Mouse (Mus musculus) heart, postnatal 36 days (tissue): ENCODE results near the gene Zer1. TPM values are rescaled to one million over a fixed set of nuclear protein-coding genes. Genes with fewer than 3 reads are reported as not detected.
"Not testable (repeated sequence)": the region's sequence is repeated elsewhere in the genome, so short reads cannot be mapped to it uniquely, and the experiment has no call there.

Experiments used
- DNase-seq, 2 experiments: peaks; one replicate each; pipeline ENCODE4 v3.0.0; 2021 to 2022
- intact Hi-C: fragments of 180-260 bp; cut with DNase I; formaldehyde crosslinking; loops from one replicate; pipeline ENCODE4 v1.15.1; 2025
- total RNA-seq, 2 experiments: library from RNA; stranded (reverse); gene quantifications; 2 replicates each; pipeline ENCODE4 v1.2.3; 2021

Gene Zer1
- total RNA-seq, 2 experiments from 2014 or later, result 24.3 to 27.3 TPM

DNA sequence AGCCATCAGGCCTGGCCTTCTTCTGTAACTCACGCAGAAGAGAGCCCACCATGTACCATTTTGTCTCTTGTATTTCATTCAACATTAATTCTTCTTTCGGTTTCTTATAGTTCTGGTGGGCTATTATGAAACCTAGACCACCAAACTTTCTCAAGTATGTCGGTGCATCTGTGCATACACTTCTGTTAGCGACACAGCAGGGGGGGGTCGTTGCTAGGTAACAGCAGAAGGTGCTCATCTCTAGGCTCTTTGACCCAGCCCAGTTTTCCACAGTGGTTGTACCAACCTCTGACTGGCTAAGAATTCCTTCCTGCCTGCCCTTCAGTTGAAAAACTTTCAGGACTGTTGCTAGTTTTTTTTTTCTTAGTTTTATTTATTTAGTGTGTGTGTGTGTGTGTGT, 66.0 kb downstream of the Zer1 start:
- intact Hi-C loops, result no loop called here
- no peak for DNase-seq

DNA sequence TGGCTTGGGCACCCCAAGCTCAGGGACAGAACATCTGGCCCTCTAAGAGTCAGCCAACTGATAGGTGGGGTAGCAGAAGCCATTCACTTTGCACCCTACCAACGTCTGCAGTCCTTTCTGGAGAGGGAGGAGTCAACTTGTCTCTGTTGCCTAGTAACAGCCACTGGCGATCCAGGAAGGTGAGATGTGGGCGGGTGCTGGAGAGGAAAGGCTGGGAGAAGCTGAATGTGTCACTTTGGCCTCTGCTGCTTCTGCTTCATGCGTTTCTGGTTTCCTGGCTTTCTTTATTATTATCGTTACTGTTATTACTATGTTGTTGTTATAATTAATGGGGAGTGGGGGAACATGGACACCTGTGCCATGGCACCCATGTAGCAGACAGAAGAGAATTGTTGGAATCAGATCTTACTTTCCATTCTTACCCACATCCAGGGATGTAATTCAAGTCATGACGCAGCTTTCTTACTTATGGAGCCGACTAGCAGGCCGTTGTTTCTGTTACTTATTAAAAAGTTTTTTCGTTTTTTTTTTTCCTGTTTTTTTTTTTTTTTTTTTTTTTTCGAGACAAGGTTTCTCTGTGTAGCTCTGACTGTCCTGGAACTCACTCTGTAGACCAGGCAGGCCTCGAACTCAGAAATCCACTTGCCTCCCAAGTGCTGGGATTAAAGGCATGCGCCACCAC, 67.0 kb downstream of the Zer1 start, which contains the start of gene Set:
Gene Set, plus strand, starts transcription at position 156 of the 682 bp plus-strand sequence.
- intact Hi-C loops, result no loop called here
- DNase-seq, result no peak

DNA sequence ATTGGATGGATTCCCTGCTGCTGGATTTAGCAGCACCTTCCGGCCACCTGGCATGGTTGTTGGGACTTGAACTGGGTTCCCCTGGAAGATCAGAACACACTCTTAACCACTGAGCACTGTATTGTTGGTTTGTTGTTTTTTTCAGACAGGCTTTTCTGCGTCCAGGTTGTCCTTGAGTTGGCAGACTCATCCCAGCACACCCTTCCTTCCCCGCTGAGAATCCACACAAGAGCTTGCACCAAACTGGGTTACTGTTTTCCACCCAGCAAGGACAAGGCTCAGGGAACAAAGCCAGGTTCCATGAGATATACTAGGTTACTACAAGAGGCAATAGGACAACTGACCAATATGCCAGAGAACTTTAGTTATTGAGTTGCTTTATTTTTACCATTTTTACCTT, 67.6 kb downstream of the Zer1 start:
- intact Hi-C loops, result no loop called here
- no peak for DNase-seq

DNA sequence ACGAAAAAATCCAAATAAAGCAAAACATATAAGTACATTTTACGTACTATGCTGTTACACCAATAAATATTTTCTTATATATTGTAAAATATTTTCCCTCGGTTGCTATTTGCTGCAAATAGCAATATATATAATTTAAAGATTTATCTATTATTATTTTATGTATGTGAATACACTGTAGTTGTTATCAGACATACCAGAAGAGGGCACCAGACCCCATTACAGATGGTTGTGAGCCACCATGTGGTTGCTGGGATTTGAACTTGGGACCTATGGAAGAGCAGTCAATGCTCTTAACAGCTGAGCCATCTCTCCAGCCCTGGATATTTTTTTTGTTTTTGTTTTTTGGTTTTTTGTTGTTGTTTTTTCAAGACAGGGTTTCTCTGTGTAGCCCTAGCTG, 69.1 kb downstream of the Zer1 start:
- DNase-seq, intact Hi-C loops: not testable (repeated sequence)

DNA sequence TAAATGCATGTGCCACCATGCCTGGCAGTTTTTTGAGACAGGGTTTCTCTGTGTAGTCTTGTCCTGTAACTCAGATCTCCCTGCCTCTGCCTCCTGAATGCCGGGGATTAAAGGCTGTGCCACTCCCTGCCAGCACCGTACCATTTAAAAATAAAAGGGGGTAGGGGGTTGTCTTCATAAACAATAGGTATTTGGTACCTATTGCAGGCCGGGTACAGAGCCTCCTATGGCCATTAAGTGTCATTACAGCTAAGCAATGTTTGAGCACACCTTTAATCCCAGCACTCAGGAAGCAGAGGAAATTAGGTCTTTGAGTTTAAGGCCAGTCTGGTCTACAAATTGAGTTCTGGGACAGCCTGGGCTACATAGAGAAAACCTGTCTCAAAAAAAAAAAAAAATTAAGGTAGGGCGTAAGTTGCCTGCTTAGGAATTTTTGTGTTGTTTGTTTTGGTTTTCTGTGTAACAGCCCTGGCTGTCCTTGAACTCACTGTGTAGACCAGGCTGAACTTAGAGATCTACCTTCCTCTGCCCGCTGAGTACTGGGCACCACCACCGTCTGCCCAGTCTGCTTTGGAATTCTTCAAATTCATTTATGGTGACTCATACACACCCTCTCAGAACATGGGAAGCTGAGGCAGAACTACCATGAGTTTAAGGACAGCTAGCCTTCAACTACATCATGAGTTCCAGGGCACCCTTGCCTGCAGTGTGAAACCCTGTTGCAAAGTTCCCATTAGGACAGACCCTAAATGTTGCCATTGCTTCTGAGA, 72.2 kb downstream of the Zer1 start:
- no peak for DNase-seq
- intact Hi-C loops, result no loop called here

DNA sequence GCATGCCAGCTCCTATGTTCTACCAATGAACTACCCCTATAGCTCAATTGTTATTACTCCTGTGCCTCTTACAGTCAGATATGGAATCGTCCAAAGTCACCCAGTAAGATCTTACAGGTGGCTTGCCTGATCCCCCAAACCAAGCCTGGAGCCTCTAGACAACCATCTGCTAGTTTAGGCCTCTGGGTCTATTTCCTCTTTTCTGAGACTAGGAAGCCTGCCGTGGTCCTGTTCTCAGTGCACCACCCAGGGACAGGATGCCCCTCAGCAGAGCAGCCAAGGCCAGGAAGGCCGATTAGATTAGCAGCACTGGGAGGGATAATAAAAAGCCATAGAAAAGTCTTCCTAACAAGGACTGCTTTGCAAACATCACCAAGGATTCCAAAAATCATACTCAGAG, 74.6 kb downstream of the Zer1 start:
- no peak for DNase-seq
- intact Hi-C loops, result loop anchor here (2.0 kb wide), 1 partner anchor 13 kb away; no protein-coding TSS in a partner anchor

DNA sequence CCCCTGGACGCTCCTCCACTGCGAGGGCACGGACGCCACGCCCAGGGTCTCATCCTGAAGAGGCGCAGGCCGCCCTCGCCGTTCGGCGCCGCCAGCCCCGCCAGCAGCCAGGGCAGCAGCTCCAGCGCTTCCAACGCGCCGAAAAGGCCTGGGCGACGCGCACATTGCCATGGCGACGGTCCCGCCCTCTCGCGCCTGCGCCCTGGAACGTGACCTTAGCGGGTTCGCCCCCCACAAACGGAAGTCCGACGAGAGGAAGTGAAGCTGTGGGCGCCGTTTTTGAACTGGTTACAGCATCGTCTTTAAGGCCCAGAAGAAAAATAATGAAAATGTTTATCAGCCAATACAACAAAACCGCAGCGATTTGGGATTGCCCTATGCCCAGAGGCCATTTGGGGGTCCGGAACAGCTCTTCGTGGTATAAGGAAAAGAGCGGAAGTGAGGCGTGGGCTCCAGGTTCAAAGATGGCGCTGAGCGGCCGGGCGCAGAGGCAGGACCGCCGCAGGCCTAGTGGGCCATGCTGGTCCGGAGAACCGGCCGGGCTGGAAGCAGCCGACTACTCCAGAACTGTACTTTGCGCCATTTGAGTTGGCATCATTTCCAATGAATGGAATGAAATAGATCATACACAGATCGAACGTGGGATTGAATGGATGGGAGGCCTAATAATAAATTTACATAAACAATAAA, 75.5 kb downstream of the Zer1 start, which contains the start of gene Wdr34:
Gene Wdr34, minus strand, starts transcription at position 183 of the 690 bp plus-strand sequence.
- DNase-seq, result peak; percentile 99
- intact Hi-C loops, result loop anchor here (2.0 kb wide), 1 partner anchor 14 kb away; no protein-coding TSS in a partner anchor

DNA sequence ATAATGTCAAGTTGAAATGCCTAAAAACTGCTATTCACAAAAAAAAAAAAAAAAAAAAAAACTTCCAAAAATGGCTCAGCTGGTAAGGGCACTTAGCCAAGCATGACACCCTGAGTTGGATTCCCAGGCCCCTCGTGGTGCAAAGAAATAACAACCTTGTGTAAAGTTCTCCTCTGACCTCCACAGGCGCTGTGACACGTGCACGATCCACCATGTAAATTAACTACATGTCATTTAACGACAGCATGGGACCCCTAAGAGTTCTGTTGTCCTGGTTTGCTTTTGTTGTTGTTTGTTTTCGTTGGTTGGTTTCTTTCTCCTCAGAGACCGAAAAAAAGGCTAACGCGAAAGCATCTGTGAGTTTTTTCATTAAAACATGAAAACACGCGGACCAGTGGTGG, 76.3 kb downstream of the Zer1 start:
- no peak for DNase-seq
- intact Hi-C loops, result loop anchor here (2.0 kb wide), 1 partner anchor 15 kb away; no protein-coding TSS in a partner anchor

Other genes with a start within 250 kb of the Zer1 start
- gene Odf2, start 235.4 kb downstream of the Zer1 start, total RNA-seq, result 10 to 100 TPM; 24.0 to 29.7 TPM
- gene Gle1, start 189.2 kb downstream of the Zer1 start, total RNA-seq, result 10 to 100 TPM; 22.5 to 26.8 TPM
- gene Sptan1, start 159.0 kb downstream of the Zer1 start, total RNA-seq, result 100 to 1,000 TPM; 193 to 213 TPM
- 1 to 10 TPM; 6.4 to 8.2 TPM for gene Wdr34, start 75.7 kb downstream of the Zer1 start, total RNA-seq
- gene Set, start 67.2 kb downstream of the Zer1 start, total RNA-seq, result 100 to 1,000 TPM in 1 of 2 experiments, 10 to 100 TPM in 1; 87.1 to 103 TPM
- gene Pkn3, start 46.9 kb downstream of the Zer1 start, total RNA-seq, result 10 to 100 TPM in 1 of 2 experiments, 1 to 10 TPM in 1; 8.3 to 11.5 TPM
- gene Zdhhc12, start 30.9 kb downstream of the Zer1 start, total RNA-seq, result 1 to 10 TPM; 4.1 to 4.7 TPM
- 10 to 100 TPM; 17.5 to 18.0 TPM for gene Tbc1d13, start 9.2 kb upstream of the Zer1 start, total RNA-seq
- gene Endog, start 46.9 kb upstream of the Zer1 start, total RNA-seq, result 10 to 100 TPM; 91.8 to 92.4 TPM
- gene Spout1, start 53.9 kb upstream of the Zer1 start, total RNA-seq, result 1 to 10 TPM; 5.8 to 6.0 TPM
- gene Kyat1, start 81.3 kb upstream of the Zer1 start, total RNA-seq, result 10 to 100 TPM; 40.9 to 42.8 TPM
- 10 to 100 TPM; 56.7 to 67.8 TPM for gene Lrrc8a, start 113.1 kb upstream of the Zer1 start, total RNA-seq
- gene Gm28035, start 116.0 kb upstream of the Zer1 start, total RNA-seq, result 1 to 10 TPM; 4.5 to 5.5 TPM
- 100 to 1,000 TPM in 1 of 2 experiments, 10 to 100 TPM in 1; 96.9 to 120 TPM for gene Phyhd1, start 141.6 kb upstream of the Zer1 start, total RNA-seq
- gene Gm28038, start 156.5 kb upstream of the Zer1 start, total RNA-seq, result 1 to 10 TPM in 1 of 2 experiments, under 1 TPM in 1; 0.92 to 3.1 TPM
- 10 to 100 TPM; 22.4 to 24.7 TPM for gene Dolk, start 161.7 kb upstream of the Zer1 start, total RNA-seq
- 10 to 100 TPM; 17.0 to 20.5 TPM for gene Nup188, start 161.8 kb upstream of the Zer1 start, total RNA-seq
- 10 to 100 TPM; 41.9 to 43.1 TPM for gene Sh3glb2, start 234.8 kb upstream of the Zer1 start, total RNA-seq
- 10 to 100 TPM; 62.9 to 69.4 TPM for gene Miga2, start 239.6 kb upstream of the Zer1 start, total RNA-seq